Mouse (Mus musculus) layer of hippocampus, postnatal 25 days (tissue): Measurements from ENCODE around the gene Olfr1461. TPM values are rescaled to one million over a fixed set of nuclear protein-coding genes. Genes with fewer than 3 reads are reported as not detected.

Source experiments
- DNase-seq, 2 experiments: peaks; one replicate each; pipeline ENCODE4 v3.0.0; 2022; ENCODE audit warnings: mixed read lengths in 2 of 2, low spot score in 1 of 2; ENCODE audit errors: extremely low spot score in 1 of 2
- total RNA-seq, 2 experiments: library from RNA; stranded (reverse); gene quantifications; 2 replicates each; pipeline ENCODE4 v1.2.3; 2021

Olfr1461 gene
- total RNA-seq, result not detected

DNA sequence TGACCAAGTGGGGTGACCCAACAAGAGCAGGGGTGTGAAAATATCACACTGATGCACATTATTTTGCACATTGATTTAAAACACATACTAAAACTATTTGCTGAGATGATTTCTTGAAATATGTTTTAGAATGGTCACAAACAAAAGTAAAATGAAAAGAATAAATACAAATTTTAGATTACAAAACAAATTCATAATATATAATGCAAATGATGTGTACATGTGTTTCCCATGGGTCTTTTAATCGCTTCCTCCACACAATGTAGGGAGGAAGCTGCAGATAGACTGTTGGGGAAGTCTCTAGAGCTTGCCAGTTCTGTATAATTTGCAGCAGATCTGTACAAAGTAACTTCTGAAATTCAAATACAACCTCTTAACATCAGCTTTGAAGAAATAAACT lies at the start of gene Olfr1461:
TSS of gene Olfr1461 (plus strand) at position 301 of the 400 bp plus-strand sequence.
- DNase-seq, result no peak

DNA sequence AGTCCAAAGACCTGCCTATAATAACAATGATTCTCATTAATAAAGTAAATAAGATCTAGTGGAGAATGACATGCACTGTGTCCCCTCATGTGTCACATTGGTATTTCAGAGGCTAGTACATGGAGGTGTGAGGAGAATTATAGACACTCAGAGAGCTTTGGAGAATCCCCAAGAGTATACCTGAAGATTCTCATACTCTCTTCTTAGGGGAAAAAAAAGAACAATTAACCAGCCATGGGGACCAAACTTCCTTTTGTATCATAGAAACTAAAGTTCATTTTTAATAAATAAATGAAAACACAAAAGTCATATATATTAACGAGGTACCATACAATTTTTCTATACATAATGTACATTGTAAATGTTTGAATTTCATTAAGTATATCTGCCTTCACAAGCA lies 13.4 kb upstream of the Olfr1461 start, which contains the start of gene Olfr1459:
TSS of gene Olfr1459 (minus strand) at position 101 of the 400 bp plus-strand sequence.
- DNase-seq, result no peak

DNA sequence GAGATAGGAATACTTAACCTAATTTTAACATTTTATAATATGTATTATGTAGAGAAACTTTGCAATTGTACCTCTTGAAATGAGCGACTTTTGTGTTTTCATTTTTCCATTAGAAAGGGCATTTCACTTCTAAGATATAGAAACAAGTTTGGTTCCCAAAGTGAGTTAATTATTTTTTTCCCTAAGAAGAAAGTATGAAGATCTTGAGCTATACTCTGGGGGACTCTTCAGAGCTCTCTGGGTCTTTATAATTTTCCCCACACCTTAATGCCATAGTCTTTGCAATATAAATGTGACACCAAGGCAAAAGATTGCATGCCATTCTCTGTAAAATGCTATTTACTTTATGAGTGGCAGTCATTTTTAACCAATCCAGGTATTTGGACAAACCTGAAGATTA lies 22.6 kb downstream of the Olfr1461 start, which contains the start of gene Olfr1462:
TSS of gene Olfr1462 (plus strand) at position 301 of the 400 bp plus-strand sequence.
- no peak for DNase-seq

Other genes starting within 250 kb of the Olfr1461 start
- not detected for gene Olfr1448, start 238.6 kb upstream of the Olfr1461 start, total RNA-seq
- gene Olfr1449, start 232.2 kb upstream of the Olfr1461 start, total RNA-seq, result not detected
- gene Olfr1450, start 212.7 kb upstream of the Olfr1461 start, total RNA-seq, result not detected
- not detected for gene Olfr1451, start 168.0 kb upstream of the Olfr1461 start, total RNA-seq
- not detected for gene Olfr1453, start 134.7 kb upstream of the Olfr1461 start, total RNA-seq
- gene Olfr1454, start 102.4 kb upstream of the Olfr1461 start, total RNA-seq, result not detected
- gene Olfr1457, start 65.1 kb upstream of the Olfr1461 start, total RNA-seq, result not detected
- not detected for gene Olfr1458, start 56.2 kb upstream of the Olfr1461 start, total RNA-seq
- under 1 TPM; 0.17 to 0.19 TPM for gene Olfr1459, start 13.5 kb upstream of the Olfr1461 start, total RNA-seq
- not detected for gene Olfr1462, start 22.7 kb downstream of the Olfr1461 start, total RNA-seq
- not detected for gene Olfr1463, start 68.3 kb downstream of the Olfr1461 start, total RNA-seq
- not detected for gene Olfr1465, start 152.5 kb downstream of the Olfr1461 start, total RNA-seq
- not detected for gene Olfr1466, start 175.9 kb downstream of the Olfr1461 start, total RNA-seq
- not detected for gene Olfr1467, start 199.2 kb downstream of the Olfr1461 start, total RNA-seq
- not detected for gene Olfr1469, start 244.8 kb downstream of the Olfr1461 start, total RNA-seq